Mouse (Mus musculus) embryonic fibroblast, embryonic 13.5 days (primary cell): ENCODE data around the gene Fhad1.

Experiments used
- CTCF ChIP-seq: IDR thresholded peaks from 2 replicates; pipeline ENCODE4 v1.5.1; 2011; ENCODE audit warnings: mild to moderate bottlenecking, control low read depth, low read length, moderate library complexity, borderline replicate concordance; ENCODE audit not compliant: insufficient read depth
- POLR2A ChIP-seq: IDR thresholded peaks from 2 replicates; pipeline ENCODE4 v1.6.1; 2011; ENCODE audit warnings: low read depth, mild to moderate bottlenecking, control low read depth, low read length, moderate library complexity

GRCm38 (mm10) chr4:142063057-142063534 is 48.2 kb upstream of the Fhad1 start:
- no peak for TF ChIP-seq POLR2A
- TF ChIP-seq CTCF = no peak
